Mouse (Mus musculus): ENCODE results near the gene Sh3bp2. TPM values are rescaled to one million over a fixed set of nuclear protein-coding genes. Genes with fewer than 3 reads are reported as not detected.
"Not testable (repeated sequence)": the region's sequence is repeated elsewhere in the genome, so short reads cannot be mapped to it uniquely, and the experiment has no call there.

Gene Sh3bp2
- polyA plus RNA-seq, 1 experiment: 12.4 TPM

DNA sequence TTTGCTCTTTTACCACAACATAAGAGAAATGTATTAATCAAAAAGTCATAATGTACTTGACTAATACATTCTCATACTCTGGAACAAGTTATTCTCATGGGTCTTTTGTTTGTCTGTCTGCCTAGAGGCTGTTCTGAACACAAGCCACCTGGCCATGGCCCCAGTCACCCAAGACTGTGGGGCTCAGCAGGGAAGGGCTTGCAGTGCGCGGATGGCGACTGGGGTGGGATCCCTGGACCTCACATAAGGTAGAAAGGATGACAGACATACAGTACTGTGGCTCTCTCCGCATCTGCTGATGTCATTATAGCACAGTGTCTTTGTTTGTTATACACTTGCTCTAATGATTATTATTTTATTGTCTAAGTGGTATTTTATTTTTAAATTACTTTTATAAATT lies 65.1 kb downstream of the Sh3bp2 start:
- Histone ChIP-seq H3K27ac (ENCODE audit: insufficient read depth, low read depth, low read length) (no peak overlapping the region), H3K36me3 (ENCODE audit: control insufficient read depth, insufficient read depth, low read length) (peaks cover 4% of the 10 kb centered on the region), H3K4me3 (ENCODE audit: low read depth, low read length) (no peak overlapping the region), H3K4me1 (ENCODE audit: control insufficient read depth, insufficient read depth, insufficient read length, low read length) (no peaks in the 10 kb centered on the region), H3K27me3 (ENCODE audit: control insufficient read depth, insufficient read depth, low read length) (no peaks in the 10 kb centered on the region)
- 78% methylated on average over 4 of the region's 4 CpGs for WGBS
- no peak for TF ChIP-seq CTCF (IDR thresholded peaks at IDR 0.05; ENCODE audit: extremely low read depth, insufficient read length, insufficient replicate concordance, low read depth, low read length)
- no peak for TF ChIP-seq POLR2A (IDR thresholded peaks at IDR 0.05; ENCODE audit: low read depth, low read length)

DNA sequence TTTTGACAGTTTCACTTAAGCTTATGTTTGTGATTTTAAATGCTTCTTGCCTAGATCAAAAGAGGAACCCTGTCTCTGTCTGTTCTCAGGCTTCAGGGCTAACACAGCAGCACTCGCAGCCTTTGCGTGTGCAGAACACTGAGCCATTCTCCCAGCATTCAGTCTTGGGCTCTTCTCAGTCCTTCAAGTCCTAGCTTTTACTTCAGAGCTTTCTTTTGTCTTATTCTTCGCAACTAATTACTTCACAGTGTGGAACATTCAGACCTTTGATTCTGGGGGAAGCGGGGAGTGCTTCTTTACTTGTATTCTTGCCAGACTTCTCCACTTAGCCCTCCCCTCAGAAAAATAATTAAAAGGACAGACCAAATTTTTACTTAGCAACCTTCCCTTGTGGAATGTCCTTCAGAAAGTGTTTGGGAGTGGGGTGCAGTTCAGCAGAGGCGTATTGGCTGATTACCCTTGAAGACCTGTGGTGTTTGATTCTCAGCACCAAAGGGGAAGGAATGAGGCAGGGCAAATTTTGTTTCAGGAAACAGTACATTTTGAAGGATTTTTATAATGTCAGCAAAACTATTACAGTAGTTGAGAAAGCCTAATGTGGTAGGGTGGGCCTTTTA lies 65.9 kb downstream of the Sh3bp2 start:
- TF ChIP-seq CTCF (IDR thresholded peaks at IDR 0.05; ENCODE audit: extremely low read depth, insufficient read length, insufficient replicate concordance, low read depth, low read length) (no peak), POLR2A (IDR thresholded peaks at IDR 0.05; ENCODE audit: low read depth, low read length) (no peak)
- 82% methylated on average over 5 of the region's 5 CpGs for WGBS
- Histone ChIP-seq H3K27me3 (ENCODE audit: control insufficient read depth, insufficient read depth, low read length) (no peaks in the 10 kb centered on the region), H3K4me1 (ENCODE audit: control insufficient read depth, insufficient read depth, insufficient read length, low read length) (no peaks in the 10 kb centered on the region), H3K4me3 (ENCODE audit: low read depth, low read length) (no peak overlapping the region), H3K36me3 (ENCODE audit: control insufficient read depth, insufficient read depth, low read length) (0 out of 2 replicates have a peak, but pooled peaks cover 4% of the 10 kb centered on the region), H3K27ac (ENCODE audit: insufficient read depth, low read depth, low read length) (no peak overlapping the region)

DNA sequence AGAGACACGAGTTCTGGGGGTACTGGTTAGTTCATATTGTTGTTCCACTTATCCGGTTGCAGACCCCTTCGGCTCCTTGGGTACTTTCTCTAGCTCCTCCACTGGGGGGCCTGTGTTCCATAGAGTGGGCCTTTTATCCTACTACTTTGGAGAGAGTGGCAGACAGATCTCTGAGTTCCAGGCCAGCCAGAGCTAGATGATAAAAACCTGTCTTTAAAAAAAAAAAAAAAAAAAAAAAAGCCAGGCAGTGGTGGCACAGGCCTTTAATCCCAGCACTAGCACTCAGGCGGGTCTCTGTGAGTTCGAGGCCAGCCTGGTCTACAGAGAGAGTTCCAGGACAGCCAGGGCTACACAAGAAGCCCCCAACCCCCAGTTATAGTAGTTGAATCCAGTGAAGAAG lies 66.6 kb downstream of the Sh3bp2 start:
- H3K27ac ChIP-seq (ENCODE audit: insufficient read depth, low read depth, low read length); H3K4me1 ChIP-seq (ENCODE audit: control insufficient read depth, insufficient read depth, insufficient read length, low read length); H3K36me3 ChIP-seq (ENCODE audit: control insufficient read depth, insufficient read depth, low read length); H3K27me3 ChIP-seq (ENCODE audit: control insufficient read depth, insufficient read depth, low read length); H3K4me3 ChIP-seq (ENCODE audit: low read depth, low read length): not testable (repeated sequence)
- WGBS: 94% methylated on average over 5 of the region's 5 CpGs

DNA sequence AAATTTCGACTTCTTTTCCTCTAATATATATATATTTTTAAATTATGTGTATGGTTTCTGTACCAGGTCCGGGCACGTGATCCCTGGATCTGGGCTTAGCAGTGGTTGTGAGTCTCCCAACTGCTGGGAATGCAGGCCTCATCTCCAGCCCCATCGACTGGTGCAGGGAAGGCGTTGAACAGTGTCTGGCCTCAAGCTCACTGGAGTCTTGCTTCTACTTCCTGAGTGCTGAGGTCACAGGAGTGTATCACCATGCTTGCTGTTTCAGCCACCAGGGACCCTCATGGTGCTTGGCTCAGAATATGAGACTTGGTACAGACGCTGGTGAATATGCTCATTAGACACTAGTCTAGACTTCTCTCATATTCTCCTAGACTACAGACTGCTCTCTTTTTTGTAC lies 67.0 kb downstream of the Sh3bp2 start:
- TF ChIP-seq POLR2A (IDR thresholded peaks at IDR 0.05; ENCODE audit: low read depth, low read length): no peak
- no peak for TF ChIP-seq CTCF (IDR thresholded peaks at IDR 0.05; ENCODE audit: extremely low read depth, insufficient read length, insufficient replicate concordance, low read depth, low read length)
- 92% methylated on average over 6 of the region's 6 CpGs for WGBS
- Histone ChIP-seq H3K4me3 (ENCODE audit: low read depth, low read length) (no peak overlapping the region), H3K4me1 (ENCODE audit: control insufficient read depth, insufficient read depth, insufficient read length, low read length) (no peaks in the 10 kb centered on the region), H3K27ac (ENCODE audit: insufficient read depth, low read depth, low read length) (no peak overlapping the region), H3K27me3 (ENCODE audit: control insufficient read depth, insufficient read depth, low read length) (no peaks in the 10 kb centered on the region), H3K36me3 (ENCODE audit: control insufficient read depth, insufficient read depth, low read length) (0 out of 2 replicates have a peak, but pooled peaks cover 4% of the 10 kb centered on the region)

DNA sequence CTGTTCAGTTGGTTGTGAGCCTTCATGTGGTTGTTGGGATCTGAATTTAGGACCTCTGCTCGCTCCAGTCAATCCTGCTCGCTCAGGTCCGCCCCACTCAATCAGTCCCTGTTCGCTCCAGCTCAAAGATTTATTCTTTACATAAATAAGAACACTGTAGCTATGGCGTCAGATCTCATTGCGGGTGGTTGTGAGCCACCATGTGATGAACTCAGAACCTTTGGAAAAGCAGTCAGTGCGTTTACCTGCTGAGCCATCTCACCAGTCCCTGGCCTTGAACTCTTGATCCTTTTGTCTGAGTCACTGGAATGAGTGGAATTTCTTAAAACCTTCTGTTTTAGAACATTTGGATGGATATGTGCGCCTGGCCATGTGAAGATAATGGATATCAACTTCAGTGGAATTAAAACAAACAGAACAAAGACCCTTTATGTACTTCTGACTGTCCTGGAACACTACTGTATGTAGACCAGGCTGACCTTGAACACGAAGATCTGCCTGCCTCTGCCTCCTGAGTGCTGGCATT lies 67.6 kb downstream of the Sh3bp2 start:
- H3K27ac ChIP-seq (ENCODE audit: insufficient read depth, low read depth, low read length): no peak overlapping the region
- no peaks in the 10 kb centered on the region for H3K27me3 ChIP-seq (ENCODE audit: control insufficient read depth, insufficient read depth, low read length)
- WGBS: 96% methylated on average over 9 of the region's 9 CpGs
- TF ChIP-seq POLR2A (IDR thresholded peaks at IDR 0.05; ENCODE audit: low read depth, low read length): no peak
- no peak for TF ChIP-seq CTCF (IDR thresholded peaks at IDR 0.05; ENCODE audit: extremely low read depth, insufficient read length, insufficient replicate concordance, low read depth, low read length)
- no peak overlapping the region for H3K4me3 ChIP-seq (ENCODE audit: low read depth, low read length)
- 0 out of 2 replicates have a peak, but pooled peaks cover 5% of the 10 kb centered on the region for H3K36me3 ChIP-seq (ENCODE audit: control insufficient read depth, insufficient read depth, low read length)
- no peaks in the 10 kb centered on the region for H3K4me1 ChIP-seq (ENCODE audit: control insufficient read depth, insufficient read depth, insufficient read length, low read length)

DNA sequence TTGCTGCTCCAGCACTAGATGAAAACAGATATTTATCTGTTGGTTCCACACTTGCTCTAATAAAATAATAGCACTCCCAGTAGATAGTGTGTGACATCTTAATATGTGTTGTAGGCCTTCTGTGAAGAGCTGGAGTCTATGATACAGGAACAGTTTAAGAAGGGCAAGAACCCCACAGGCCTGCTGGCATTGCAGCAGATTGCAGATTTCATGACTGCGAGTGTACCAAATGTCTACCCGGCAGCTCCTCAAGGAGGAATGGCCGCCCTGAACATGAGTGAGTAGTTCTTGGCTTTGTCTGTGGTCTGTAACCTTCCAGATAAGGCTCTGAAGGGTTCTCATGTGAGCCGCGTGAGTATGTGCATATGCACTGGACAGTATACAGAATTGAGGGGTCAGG lies 78.9 kb downstream of the Sh3bp2 start:
- no peaks in the 10 kb centered on the region for H3K27me3 ChIP-seq (ENCODE audit: control insufficient read depth, insufficient read depth, low read length)
- no peak overlapping the region for H3K4me3 ChIP-seq (ENCODE audit: low read depth, low read length)
- H3K4me1 ChIP-seq (ENCODE audit: control insufficient read depth, insufficient read depth, insufficient read length, low read length): no peaks in the 10 kb centered on the region
- peaks cover 41% of the 10 kb centered on the region for H3K36me3 ChIP-seq (ENCODE audit: control insufficient read depth, insufficient read depth, low read length)
- 92% methylated on average over 5 of the region's 5 CpGs for WGBS
- H3K27ac ChIP-seq (ENCODE audit: insufficient read depth, low read depth, low read length): no peak overlapping the region
- TF ChIP-seq CTCF (IDR thresholded peaks at IDR 0.05; ENCODE audit: extremely low read depth, insufficient read length, insufficient replicate concordance, low read depth, low read length) (no peak), POLR2A (IDR thresholded peaks at IDR 0.05; ENCODE audit: low read depth, low read length) (no peak)

DNA sequence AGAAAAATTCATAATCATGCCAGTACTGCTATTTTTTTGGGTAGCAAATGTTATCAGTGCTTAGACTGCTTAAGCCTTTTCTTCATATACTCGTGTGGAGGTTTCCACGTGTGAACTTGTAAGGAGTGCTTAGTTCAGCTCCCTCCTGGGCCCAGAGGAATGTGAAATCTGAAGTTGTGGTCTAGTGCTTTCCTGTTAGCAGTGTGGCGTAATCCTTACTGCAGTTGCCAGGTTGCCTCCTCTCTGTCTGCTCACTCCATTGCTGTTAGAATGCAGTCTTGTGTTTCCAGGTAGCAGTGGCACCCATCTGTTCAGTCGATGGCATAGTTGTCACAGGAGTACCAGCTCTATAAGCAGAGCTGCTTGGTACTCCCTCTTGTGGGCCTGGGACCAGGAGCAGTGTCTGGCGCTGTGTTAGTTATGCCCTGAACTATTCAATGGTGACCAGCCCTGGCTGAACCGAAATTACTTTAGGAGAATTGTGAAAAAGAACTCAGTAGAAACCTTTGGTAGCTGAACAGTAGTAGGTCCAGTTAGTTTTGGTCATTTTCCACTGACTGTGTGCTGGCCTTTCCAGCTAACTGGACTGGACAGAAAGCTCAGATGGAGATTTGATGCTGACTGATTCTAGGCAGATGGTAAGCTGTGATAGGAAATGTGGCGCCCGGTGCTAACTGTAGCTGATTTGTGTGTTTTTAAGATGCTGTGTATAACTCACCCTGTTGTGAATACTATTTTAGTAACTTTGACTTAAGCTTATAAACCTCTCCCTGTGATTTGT lies 81.7 kb downstream of the Sh3bp2 start:
- Histone ChIP-seq H3K27ac (ENCODE audit: insufficient read depth, low read depth, low read length) (no peak overlapping the region), H3K36me3 (ENCODE audit: control insufficient read depth, insufficient read depth, low read length) (peaks cover 51% of the 10 kb centered on the region), H3K4me1 (ENCODE audit: control insufficient read depth, insufficient read depth, insufficient read length, low read length) (no peaks in the 10 kb centered on the region), H3K4me3 (ENCODE audit: low read depth, low read length) (no peak overlapping the region), H3K27me3 (ENCODE audit: control insufficient read depth, insufficient read depth, low read length) (no peaks in the 10 kb centered on the region)
- TF ChIP-seq POLR2A (IDR thresholded peaks at IDR 0.05; ENCODE audit: low read depth, low read length) (no peak), CTCF (IDR thresholded peaks at IDR 0.05; ENCODE audit: extremely low read depth, insufficient read length, insufficient replicate concordance, low read depth, low read length) (no peak)
- 80% methylated on average over 8 of the region's 8 CpGs for WGBS

Measured in small intestine, adult 2 months (tissue).